Mouse (Mus musculus) cerebellum, adult 8-10 months (tissue): ENCODE data around the gene Lpin1.

ENCODE experiments used
- DNase-seq: peaks from one replicate; pipeline ENCODE4 v3.0.0; 2022

Gene Lpin1

DNA sequence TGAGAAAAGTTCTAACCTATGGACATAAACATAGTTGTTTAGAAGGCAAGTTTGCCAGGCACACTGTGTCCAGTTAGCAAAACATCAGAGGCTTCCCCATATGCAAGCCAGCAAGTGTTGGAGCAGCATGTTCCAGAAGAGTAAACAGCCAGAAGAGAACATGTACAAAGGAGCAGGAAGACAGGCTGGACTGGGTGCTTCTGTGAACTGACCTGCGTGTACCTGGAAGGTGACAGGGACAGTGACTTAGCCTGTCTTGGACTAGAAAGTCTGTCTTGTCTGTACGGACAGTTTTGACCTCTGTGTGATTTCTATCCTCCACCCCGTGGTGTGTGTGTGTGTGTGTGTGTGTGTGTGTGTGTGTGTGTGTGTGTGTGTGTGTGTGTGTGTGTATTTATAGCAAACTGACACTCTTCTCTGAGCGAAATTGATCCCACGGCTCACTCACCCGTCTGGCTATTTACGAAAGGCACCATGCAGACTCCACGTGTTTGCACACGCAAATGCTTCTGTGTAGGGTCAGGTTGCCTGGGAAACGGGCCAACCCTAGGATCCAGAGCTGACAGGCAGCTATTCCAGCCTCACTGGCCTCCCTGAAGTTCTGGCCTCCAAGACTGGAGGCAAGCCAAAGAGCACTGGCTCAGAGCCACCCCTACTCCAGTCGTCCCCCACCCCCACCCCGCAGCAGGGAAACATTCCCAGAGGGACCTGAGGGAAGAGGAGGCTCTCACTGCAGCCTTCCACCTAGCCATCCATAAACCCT lies 7.9 kb upstream of the Lpin1 start:
- DNase-seq: peak; percentile 37

DNA sequence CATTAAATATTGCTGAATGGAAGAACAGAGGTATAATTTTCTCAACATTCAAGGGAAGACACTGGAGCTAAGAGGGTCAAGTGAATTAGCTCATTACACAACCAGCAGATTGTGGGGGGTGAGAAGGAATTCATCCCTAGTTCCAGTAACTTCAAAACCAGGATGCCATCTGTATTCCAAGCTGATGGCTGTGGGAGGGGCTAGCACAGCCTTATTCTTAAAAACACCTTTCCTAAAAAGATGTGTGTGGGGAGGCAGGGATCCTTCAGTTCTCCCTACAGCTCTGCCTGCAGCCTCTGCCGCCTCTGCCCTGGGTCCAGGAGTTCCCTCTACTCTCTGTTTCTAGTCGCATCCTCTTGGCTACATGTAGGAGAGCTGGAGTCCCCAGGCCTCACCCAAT lies 5.0 kb upstream of the Lpin1 start:
- DNase-seq: no peak

DNA sequence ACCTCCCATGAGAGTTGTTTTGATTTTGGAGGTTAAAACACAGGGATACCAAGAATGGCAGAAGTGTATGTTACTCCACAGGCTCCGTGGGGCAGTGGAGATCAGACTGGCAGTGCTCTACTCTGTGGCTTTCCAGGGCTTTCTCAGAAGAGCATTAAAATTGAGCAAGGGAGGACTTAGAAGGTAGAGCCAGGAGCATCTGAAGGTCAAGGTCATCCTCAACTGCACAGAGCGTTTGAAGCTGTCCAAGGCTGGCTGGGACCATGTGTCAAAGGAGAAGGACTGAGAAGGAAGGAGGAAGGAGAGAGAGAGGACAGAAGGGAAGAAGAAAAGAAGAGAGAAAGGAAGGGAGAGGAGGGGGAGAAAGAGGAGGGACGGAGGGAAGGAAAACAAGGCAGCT lies 3.8 kb upstream of the Lpin1 start:
- DNase-seq: no peak

DNA sequence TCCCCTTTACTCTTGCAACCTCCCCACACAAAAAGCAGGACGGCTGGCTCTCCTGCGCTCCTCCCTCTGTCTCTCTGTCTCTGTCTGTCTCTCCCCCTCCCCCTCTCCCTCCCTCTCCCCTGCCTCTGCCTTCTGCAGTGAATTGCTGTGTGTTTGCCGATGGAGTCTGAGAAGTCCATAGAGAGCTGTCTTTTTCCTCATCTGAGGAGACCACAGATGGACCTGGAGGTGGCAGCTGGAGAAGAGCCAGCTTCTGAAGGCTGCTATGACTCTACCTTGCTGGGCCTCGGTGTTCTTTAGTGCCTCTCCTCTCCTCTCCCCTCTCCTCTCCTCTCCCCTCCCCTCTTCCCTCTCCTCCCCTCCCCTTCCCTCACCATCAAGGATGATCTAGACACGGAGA lies 5.1 kb downstream of the Lpin1 start:
- no peak for DNase-seq

DNA sequence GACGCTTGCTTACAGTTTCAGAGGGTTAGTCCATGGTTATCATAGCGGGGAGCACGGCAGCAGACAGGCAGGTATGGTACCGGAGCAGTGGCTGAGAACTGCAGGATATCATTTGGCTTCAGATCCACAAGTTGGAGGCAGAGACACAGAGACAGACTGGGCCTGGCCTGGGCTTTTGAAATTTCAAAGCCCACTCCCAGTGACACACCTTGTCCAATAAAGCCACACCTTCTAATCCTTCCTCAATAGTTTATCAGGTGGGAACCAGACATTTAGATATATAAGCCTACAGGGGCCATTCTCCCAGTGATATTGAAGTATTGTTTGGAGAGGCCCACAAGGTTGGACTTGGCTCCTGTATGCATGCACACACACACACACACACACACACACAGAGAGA lies 8.5 kb downstream of the Lpin1 start:
- no peak for DNase-seq

DNA sequence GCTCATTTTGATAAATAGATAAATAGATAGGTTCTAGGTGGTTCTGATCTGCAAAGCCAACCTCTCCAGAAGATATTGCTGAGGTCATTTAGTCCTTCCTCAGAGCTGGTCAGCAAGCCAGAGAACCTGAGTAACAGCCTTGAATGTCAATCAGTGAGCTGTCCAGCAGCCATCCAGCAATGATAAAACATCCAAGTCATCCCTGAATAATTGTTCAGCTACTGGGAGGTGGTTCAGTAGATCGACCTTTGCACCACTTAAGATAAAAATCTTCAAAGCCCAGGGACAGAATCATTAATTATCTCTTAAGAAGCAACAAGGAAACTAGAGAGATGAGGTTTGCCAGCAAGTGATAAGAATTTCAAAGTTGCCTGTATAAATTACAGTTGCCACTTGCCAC lies 10.4 kb downstream of the Lpin1 start:
- DNase-seq: no peak

DNA sequence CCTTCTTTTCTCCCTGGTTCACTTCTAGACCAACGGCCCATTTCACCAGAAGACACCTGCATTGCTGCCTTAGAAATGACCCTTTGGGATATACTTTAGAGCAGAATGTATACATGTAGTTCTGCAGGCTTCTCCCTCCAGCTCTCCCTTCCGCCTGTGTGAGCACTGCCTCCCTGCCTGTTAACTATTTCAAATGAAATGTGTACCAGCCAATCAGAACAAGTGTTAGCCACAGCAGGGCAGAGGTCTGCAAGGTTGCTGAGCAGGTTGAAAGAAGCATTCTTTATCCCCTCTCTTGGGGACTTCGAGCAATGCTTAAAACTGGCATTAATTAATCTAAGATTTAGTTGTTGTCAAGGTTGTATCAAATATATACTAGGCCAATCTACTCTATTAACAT lies 11.4 kb downstream of the Lpin1 start:
- no peak for DNase-seq

DNA sequence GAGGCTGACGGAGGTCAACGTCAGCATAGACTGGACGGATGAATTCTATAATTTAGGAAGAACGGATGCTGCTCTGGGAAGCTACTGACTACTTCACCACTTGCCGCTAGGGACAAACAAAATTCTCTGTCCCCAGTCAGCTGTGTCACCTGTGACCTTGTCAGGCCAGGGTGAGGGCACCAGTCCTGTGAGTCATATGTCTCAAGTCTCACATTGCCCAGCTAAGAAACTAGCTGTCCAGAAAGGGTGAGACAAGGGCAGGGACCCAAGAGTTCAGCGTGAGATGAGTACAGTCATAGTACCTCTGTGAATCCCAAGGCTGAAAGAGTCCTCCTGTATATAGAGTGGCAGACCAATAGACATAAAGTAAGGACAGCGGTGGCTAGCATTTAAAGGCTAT lies 17.0 kb downstream of the Lpin1 start:
- DNase-seq: no peak

DNA sequence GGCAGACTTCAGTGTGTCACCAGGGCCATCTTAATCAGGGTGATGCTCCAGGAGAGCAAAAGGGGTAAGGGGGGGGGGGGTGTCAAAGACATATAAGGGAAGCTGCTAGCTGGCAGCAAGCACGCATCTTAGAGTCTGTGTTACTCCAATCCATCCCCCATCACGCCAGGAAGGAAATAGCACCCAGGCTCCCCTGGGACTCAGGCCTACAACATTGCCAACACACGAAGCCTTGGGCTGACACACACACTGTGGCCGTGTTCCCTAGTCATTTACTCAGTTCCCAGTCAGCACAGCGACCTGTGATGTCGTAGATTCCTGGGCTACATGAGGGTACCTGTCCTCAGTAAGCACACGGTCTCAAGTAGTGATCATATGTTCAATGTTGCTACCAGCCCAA lies 17.8 kb downstream of the Lpin1 start:
- no peak for DNase-seq

DNA sequence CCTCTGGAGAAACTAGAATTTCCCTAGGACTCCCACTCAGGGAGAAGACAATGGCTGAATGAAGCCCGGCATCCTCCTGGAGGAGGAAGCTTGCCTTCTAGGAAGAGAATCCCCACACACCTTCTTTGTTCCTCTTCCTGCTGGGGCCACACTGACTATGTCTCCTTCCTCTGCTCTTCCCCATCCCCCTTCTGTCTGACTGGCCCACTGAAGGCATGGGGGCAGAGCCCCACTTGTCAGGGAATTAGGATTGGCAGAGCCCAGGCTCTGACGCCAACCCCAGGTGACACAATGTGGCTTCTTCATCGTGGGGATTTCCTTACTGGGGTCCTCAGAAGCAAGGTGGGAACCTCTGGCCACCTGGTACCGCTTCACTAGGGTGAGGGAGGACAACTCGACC lies 18.3 kb downstream of the Lpin1 start:
- DNase-seq: no peak

DNA sequence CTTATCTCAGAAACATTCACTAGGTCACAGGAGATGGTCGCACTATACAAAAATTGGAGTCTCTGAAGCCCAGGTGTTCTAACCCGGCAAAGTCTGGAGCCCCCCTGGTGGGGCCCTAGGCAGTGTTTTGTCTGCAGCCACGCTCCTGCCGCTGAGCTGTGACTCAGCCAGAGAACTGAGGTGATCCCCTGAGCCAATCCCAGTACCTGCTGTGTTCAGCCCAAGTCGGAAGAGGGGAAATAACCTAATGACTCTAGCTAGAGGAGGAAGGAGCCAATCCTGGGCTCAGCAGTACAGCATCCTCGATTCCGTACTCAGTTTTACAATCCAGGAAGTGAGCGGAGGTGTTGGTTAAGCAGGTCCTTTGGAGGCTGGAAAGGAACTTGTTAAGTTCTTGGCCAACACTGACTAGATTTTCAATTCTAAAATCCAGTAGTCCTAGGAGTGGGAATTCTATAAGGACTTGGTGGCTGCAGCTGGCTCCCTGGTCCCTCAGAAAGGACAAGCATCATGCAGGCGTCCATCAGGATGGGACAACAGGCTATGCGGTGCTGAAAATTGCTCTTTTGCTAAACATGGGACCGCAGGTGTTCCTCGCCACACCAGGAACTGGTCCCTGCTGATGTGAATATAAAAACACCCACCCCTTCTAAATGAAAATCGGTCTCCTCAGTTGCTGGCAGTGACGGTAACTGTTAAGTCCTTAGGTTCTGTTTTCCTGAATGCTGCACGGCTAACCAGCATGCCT lies 19.1 kb downstream of the Lpin1 start:
- DNase-seq: peak; percentile 78

DNA sequence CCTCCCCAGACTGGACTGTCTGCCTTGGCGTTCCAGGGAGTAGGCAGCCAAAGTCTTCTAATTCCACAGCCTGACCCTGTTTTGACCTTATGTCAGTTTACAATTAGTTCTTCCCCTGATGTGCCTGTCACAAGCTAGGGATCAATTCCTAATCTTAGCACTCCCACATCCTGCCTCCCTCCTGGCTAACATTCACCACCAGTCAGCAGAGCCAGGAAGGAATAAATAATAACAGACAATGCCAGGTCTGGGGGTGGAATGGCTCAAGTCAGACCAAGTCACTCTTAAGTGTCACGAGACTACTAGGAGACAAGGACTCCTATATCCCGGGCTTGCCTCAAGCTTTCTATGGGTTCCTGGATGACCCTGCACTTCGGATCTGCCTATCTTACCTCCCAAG lies 20.8 kb downstream of the Lpin1 start:
- no peak for DNase-seq

DNA sequence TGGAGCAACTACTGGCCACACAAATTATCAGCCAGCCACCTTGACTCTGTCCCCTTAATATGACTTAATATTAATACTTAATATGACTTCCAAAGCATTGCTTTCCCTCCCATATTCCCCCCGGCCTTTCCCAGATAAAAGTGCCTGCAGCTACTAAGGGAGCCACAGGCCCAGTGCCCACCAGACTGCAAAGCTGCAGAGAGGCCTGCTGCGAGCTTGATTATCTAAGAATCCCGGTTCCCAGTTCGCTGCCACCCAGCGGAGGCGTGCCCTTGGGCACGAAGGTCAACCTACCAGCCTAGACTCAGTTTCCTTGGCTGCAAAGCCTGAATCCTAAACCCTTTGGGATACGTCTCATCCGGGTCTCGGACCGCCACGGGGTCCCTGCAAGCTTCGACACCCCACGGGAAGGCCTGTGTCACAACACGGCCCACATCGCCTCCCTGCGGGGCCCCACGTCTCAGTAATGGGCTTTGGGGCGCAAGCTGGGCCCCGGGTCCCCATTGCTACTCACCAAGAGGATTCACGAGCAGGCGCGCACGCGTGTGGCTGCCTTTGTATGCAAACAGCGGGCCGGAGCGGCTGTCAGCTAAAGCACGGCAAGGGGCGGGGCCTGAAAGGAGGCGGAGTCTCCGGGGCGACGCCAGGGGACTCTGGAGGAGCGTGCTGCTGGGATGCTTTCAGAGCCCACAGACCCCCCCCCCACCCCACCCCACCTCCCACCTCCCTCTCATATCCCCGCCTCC lies 21.4 kb downstream of the Lpin1 start:
- DNase-seq: peak; percentile 89

DNA sequence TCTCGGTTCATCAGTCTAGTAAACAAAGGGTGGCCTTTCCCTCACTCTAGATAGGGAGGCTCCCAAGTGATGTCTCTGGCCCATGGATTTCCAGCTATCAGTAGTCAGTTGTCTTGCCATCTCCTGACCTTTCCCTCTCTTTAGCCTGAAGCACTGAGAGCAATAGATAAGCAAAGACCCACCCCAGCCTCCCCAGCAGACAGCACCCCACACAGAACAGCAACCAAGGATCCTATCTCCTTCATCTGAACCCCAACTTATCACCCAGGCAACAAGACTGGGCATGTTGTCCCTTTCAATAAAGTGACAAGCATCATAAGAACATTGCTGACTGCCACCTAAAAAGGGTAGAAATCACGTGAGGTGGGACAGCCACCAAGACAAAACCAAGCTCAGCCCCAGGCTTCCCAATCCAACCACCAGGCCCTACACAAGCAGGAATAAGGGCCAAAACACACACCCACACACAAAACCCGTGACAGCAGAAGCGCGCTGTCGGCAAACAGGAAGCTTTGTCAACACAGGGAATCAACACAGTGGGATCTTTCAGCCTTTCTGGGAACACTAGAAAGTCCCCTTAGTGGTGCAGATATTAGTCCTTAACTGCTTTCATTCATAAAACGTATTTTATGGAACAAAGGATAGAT lies 22.2 kb downstream of the Lpin1 start:
- no peak for DNase-seq

DNA sequence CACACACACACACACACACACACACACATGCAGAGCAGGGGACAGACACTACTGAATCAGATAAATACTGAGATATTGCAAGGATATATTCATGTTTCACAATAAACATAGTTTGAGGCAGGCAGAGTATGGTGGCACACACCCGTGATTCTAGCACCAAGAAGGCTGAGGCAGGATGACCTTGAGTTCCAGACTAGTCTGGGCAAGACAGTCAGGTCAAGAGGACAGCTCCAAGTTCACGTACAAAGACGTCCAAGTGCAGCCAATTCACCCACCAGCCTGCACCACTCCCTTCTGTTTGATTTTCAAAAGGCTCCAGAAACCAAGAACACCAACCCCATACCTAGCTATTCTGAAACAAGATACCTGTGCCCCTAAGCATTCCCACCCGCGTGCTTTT lies 23.0 kb downstream of the Lpin1 start:
- no peak for DNase-seq

DNA sequence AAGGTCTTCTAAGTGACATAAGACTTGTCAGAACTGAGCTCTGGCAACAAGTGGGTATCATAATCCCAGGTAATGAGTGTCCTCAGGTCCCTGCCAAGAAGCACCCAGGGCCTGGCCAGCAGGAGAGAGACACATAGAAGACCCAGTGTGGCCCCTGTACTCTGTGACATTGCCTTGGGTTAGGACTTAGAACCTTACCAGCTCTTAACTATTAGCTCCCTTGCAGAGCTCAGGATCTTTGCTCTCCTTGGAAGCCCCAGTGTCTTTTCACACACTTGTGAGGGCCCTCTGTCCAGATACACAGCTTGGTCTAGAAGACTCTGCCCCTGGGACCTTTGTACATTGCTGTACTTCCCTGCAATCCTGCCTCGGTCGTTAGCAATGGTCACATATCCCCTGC lies 23.7 kb downstream of the Lpin1 start:
- no peak for DNase-seq

DNA sequence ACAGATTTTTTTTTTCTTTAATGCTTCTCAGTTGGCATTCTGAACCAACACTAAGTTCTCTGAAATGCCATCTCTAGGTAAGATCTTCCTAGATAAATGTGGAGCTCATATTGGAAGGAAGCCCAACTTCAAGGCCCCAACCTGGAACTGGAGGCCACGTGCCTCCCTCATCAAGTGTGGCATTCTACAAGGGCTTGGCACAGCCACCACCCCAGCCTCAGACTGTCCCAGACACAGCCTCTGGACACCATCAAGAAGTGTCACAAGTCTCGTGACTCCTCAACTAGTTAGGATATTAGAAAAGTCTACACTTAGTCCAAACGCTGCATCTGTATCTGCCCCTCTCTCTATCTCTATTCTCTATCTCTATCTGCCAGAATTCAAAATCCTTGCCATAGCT lies 25.8 kb downstream of the Lpin1 start:
- DNase-seq: no peak

DNA sequence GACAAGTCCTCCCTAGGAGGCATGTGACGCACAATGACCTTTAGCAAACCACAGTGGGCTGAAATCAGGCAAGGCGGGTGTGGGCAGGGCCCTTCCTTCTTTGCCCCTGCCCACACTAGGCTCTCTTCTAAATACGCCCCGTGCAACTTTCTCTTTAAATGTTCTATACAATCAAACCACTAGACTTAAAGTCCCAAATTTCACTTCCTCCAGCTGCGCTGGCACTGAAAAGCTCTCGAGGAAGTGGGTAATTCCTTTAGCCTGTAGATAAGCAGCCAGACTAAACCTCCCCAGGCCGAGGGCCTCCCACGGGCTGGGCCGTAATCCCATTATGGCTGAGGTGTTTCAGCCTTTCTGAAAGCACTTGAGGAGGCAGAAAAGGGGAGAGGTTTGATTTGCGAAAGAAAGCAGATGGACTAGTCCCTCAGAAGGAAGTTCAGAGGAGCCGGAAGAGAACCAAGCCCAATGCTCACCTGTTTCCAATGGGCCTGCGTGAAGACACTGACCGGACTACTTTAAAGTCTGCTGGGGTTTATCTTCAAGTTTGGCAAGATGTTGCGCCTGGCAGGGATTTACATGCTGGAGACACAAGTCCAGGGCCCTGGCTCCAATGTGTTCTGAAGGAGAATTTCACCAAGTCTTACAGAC lies 26.6 kb downstream of the Lpin1 start:
- DNase-seq: no peak

DNA sequence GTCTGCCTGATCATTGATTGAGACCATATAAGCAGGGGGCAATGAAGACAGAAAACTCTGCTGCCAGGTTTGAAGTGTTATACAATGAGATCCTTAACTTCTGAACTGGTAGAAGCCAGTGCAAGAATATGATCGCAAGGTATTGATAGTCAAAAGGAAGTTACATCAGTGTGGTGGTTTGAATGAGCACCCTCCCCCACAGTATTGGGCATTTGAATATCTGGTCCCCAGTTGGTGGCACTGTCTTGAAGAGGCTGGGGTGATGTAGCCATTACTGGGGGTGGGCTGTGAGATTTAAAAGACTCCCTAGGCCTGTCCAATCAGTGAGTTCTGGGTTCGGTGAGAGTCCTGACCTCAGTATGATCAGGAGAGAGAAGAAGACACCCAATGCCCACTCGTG lies 27.5 kb downstream of the Lpin1 start:
- DNase-seq: no peak

DNA sequence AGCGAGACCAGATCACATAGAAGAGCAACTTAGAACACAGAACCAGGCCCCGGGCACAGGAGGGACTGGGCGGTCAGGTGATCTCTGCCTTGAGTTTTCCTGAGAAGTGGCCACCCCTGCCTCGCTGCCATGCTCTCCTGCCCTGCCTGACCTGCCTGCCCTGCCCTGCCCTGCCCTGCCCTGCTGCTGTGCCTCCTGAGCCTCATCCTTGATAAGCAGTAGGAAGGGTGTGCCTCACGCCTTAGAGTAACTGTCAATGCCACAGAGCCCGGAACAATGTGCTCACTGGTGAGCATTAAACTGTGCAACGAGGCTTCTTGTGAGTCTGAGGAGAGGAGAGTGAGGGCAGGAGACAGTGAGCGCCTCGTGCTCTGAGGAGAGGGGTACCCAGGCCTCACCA lies 30.5 kb downstream of the Lpin1 start:
- DNase-seq: no peak

DNA sequence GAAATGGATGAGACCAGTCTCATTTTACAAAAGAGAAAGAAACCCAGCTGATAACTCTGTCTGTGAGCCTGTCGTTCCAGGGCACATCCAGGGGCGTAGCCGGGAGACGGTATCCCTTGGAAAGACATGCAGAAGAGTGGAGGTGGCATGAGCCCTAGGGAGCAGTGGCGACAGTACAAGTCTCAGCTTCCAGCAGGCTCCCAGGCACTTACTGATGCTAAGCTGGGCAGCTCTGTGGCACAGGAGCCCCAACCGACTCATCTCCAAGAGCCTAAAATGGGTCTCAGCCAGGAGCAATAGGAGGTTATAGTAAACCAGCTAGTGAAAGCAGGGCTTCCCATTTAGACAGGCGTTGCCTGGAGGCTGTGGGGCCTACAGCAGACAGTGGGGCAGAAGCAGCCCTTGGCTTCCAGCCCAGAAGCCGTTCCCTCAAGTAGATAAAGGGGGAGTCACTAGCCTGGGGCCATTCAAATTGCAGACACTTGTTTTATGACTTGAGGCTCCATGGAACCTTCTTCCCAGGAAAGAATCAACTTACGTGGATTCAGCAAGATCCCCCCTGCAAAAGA lies 33.0 kb downstream of the Lpin1 start:
- DNase-seq: no peak

DNA sequence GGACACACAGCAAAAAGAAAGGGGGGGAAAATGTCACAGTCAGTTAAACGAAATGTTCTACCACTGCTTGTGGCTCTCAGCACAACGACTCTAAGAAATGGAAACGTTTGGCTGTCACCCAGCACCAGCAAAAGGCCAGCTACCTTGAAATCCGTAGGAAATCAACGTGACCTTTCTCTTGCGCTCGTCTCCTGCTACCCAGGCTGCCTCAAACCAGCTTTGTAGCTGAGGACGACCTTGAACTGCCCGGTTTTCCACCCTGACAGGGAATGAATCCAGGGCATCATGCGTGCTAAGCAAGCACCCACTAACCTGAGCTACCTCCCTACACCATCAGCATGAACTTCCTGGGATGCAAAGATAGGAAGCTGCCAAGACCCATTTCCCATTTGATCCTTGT lies 39.5 kb downstream of the Lpin1 start:
- DNase-seq: no peak
